In the genomic region with DNA sequence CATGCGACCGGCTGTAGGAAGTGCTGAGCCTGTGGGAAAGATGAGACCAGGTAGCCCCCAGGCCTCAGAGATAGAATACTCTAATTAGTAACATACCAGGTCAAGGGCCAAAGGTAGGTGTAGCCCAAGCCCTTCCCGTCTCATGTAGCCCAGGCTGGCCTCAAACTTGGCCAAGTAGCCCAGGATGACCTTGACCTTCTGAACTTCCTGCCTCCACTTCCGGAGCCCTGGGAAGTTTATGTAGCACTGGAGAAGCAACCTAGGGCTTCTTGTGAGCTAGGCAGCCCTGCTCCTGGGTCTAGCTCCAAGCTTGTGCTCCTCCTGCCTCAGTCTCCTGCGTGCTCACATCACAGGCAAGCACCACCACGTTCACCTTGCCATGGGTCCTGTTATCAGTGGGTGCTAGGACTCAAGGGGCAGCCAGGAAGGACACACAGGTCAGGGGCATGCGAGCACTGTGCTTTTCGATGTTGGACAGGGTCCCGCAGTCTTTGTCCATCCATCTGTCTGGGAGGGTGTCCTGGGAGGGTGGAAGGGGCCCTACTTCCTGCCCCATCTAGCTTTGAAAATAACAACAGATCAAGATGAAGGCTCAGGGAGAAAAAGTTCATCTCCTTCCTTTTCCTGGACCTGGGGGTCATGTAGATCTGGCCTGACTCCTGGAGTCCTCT, we compare ENCODE assay signal across 8 mouse cellular contexts. TPM values are rescaled to one million over a fixed set of nuclear protein-coding genes. Genes with fewer than 3 reads are reported as not detected.
DNase-seq lines count a peak whose midpoint lies in the region; ATAC-seq lines count a peak whose summit lies in the region.
"Had no signal": no experiment of that assay in that cellular context is flagged by ENCODE, and none has a peak within 500 bp of the region (broad histone marks: within the 10 kb centered on the region; RNA-seq: fewer than 3 reads in every experiment).

No protein-coding gene starts in this region.

- H3K27me3 ChIP-seq in megakaryocyte, embryonic 14.5 days (replicated peaks): no peaks in the 10 kb centered on the region
- no peaks in the 10 kb centered on the region for H3K27me3 ChIP-seq in forebrain, embryonic 11.5 days (ENCODE audit: control insufficient read depth, insufficient read depth, low read length)
- H3K27me3 ChIP-seq in limb, embryonic 11.5 days (ENCODE audit: control insufficient read depth, insufficient read depth, low read length): no peaks in the 10 kb centered on the region
- no peaks in the 10 kb centered on the region for H3K27me3 ChIP-seq in stomach, embryonic 15.5 days (replicated peaks)

- ATAC-seq in megakaryocyte, adult 5-6 weeks (ENCODE audit: poor library complexity, severe bottlenecking): no peak
- ATAC-seq in forebrain, embryonic 11.5 days (replicated peaks; ENCODE audit: low FRiP score): no peak
- ATAC-seq in limb, embryonic 11.5 days (ENCODE audit: insufficient number of reproducible peaks, low FRiP score, low TSS enrichment, low read depth): no peak
- no peak for ATAC-seq in stomach, embryonic 15.5 days (ENCODE audit: insufficient read depth, low FRiP score, low read depth)

- peaks cover 25% of the 10 kb centered on the region for H3K9me3 ChIP-seq in megakaryocyte, embryonic 14.5 days
- H3K9me3 ChIP-seq in forebrain, embryonic 11.5 days (ENCODE audit: control insufficient read depth, low read length): no peaks in the 10 kb centered on the region
- no peaks in the 10 kb centered on the region for H3K9me3 ChIP-seq in limb, embryonic 11.5 days (ENCODE audit: control insufficient read depth, low read length)
- H3K9me3 ChIP-seq in stomach, embryonic 15.5 days: no peaks in the 10 kb centered on the region

- WGBS in forebrain, embryonic 11.5 days: 88% methylated on average over 9 of the region's 9 CpGs
- 84% methylated on average over 9 of the region's 9 CpGs for WGBS in limb, embryonic 11.5 days
- WGBS in stomach, embryonic 15.5 days: 60% methylated on average over 9 of the region's 9 CpGs

- no peak for DNase-seq in forebrain, embryonic 11.5 days (ENCODE audit: low spot score)
- no peak for DNase-seq in limb, embryonic 11.5 days (ENCODE audit: low spot score)
- DNase-seq in embryo, embryonic 10 days (ENCODE audit: low spot score): no peak
- no peak for DNase-seq in layer of hippocampus, adult 9-10 months (ENCODE audit: low spot score)

- peak overlapping the region; percentile 98 for H3K4me3 ChIP-seq in megakaryocyte, embryonic 14.5 days (replicated peaks)
- peak overlapping the region; percentile 48 for H3K4me3 ChIP-seq in forebrain, embryonic 11.5 days (ENCODE audit: low read depth, low read length)
- H3K4me3 ChIP-seq in limb, embryonic 11.5 days (ENCODE audit: low read depth, low read length): peak overlapping the region; percentile 49; the same call in 1 of the 2 replicates
- H3K4me3 ChIP-seq in stomach, embryonic 15.5 days (replicated peaks): peak overlapping the region; percentile 68

- H3K4me2 ChIP-seq in forebrain, embryonic 11.5 days (ENCODE audit: low read depth, low read length, severe bottlenecking): peak overlapping the region; percentile 53
- H3K4me2 ChIP-seq in limb, embryonic 11.5 days (ENCODE audit: low read depth, severe bottlenecking): peak overlapping the region; percentile 47
- peak overlapping the region; percentile 79 for H3K4me2 ChIP-seq in stomach, embryonic 15.5 days

- H3K27ac ChIP-seq in forebrain, embryonic 11.5 days (ENCODE audit: low read depth, low read length): no peak overlapping the region
- H3K27ac ChIP-seq in limb, embryonic 11.5 days (replicated peaks; ENCODE audit: low read depth, low read length): no peak overlapping the region
- H3K27ac ChIP-seq in stomach, embryonic 15.5 days: no peak overlapping the region; the same call in 1 of the 2 replicates

- H3K36me3 ChIP-seq in megakaryocyte, embryonic 14.5 days (replicated peaks; ENCODE audit: low read length): peaks cover 51% of the 10 kb centered on the region
- H3K36me3 ChIP-seq in forebrain, embryonic 11.5 days (ENCODE audit: control insufficient read depth, insufficient read depth, low read length): no peaks in the 10 kb centered on the region; the same call in 1 of the 2 replicates
- peaks cover 12% of the 10 kb centered on the region for H3K36me3 ChIP-seq in limb, embryonic 11.5 days (ENCODE audit: control insufficient read depth, insufficient read depth, low read length)
- peaks cover 22% of the 10 kb centered on the region for H3K36me3 ChIP-seq in stomach, embryonic 15.5 days

- peaks cover 34% of the 10 kb centered on the region for H3K4me1 ChIP-seq in megakaryocyte, embryonic 14.5 days
- peaks cover 6% of the 10 kb centered on the region for H3K4me1 ChIP-seq in forebrain, embryonic 11.5 days (replicated peaks; ENCODE audit: control insufficient read depth, insufficient read depth, low read length)
- H3K4me1 ChIP-seq in limb, embryonic 11.5 days (ENCODE audit: control insufficient read depth, insufficient read depth, low read length): peaks cover 6% of the 10 kb centered on the region; the same call in 1 of the 2 replicates
- H3K4me1 ChIP-seq in stomach, embryonic 15.5 days: peaks cover 14% of the 10 kb centered on the region; the same call in 1 of the 2 replicates

- peak overlapping the region; percentile 73; the same call in 1 of the 2 replicates for H3K9ac ChIP-seq in forebrain, embryonic 11.5 days (ENCODE audit: low read length)
- peak overlapping the region; percentile 28; the same call in 1 of the 2 replicates for H3K9ac ChIP-seq in limb, embryonic 11.5 days (ENCODE audit: low read length)
- H3K9ac ChIP-seq in stomach, embryonic 15.5 days: peak overlapping the region; percentile 48; the same call in 1 of the 2 replicates

RNA-seq across cellular contexts. Expression of gene Trim56, which starts 1.0 kb away (rescaled TPM):
- 2.1 and 3.8 TPM in 2 replicates for polyA plus RNA-seq in megakaryocyte, embryonic 14.5 days (2012; ENCODE audit: insufficient read depth, low replicate concordance)
- total RNA-seq in megakaryocyte, adult 5-6 weeks (2015): 12.4 and 13.5 TPM in 2 replicates
- 28.7 and 32.4 TPM in 2 replicates for total RNA-seq in megakaryocyte, adult 5-6 weeks (2017)
- 6.2 and 7.6 TPM in 2 replicates for polyA plus RNA-seq in forebrain, embryonic 11.5 days (2014; fragmentation: Nextera tagmentation; extraction: Ambion mirVana)
- 8.2 and 9.1 TPM in 2 replicates for polyA plus RNA-seq in limb, embryonic 11.5 days (2014; fragmentation: Nextera tagmentation; extraction: Ambion mirVana)
- polyA plus RNA-seq in stomach, embryonic 15.5 days (2015; fragmentation: Nextera tagmentation; extraction: Ambion mirVana): 9.7 and 10.2 TPM in 2 replicates

RNA-seq across cellular contexts. Expression of gene Muc3, which starts 34.1 kb away (rescaled TPM):
- polyA plus RNA-seq in megakaryocyte, embryonic 14.5 days (2012; ENCODE audit: insufficient read depth, low replicate concordance): not detected in 2 replicates
- total RNA-seq in megakaryocyte, adult 5-6 weeks (2015): not detected in 2 replicates
- total RNA-seq in megakaryocyte, adult 5-6 weeks (2017): not detected in 2 replicates
- polyA plus RNA-seq in forebrain, embryonic 11.5 days (2014; fragmentation: Nextera tagmentation; extraction: Ambion mirVana): not detected in 2 replicates
- polyA plus RNA-seq in limb, embryonic 11.5 days (2014; fragmentation: Nextera tagmentation; extraction: Ambion mirVana): not detected in 2 replicates
- polyA plus RNA-seq in stomach, embryonic 15.5 days (2015; fragmentation: Nextera tagmentation; extraction: Ambion mirVana): 0.54 and 1.9 TPM in 2 replicates
- total RNA-seq: left cerebral cortex, postnatal 25 days had no signal

RNA-seq across cellular contexts. Expression of gene Serpine1, which starts 43.0 kb away (rescaled TPM):
- 0.17 TPM in 1 of 2 replicates, not detected in the other for polyA plus RNA-seq in megakaryocyte, embryonic 14.5 days (2012; ENCODE audit: insufficient read depth, low replicate concordance)
- total RNA-seq in megakaryocyte, adult 5-6 weeks (2015): not detected in 2 replicates
- total RNA-seq in megakaryocyte, adult 5-6 weeks (2017): not detected in 2 replicates
- polyA plus RNA-seq in forebrain, embryonic 11.5 days (2014; fragmentation: Nextera tagmentation; extraction: Ambion mirVana): 0.20 TPM in 1 of 2 replicates, not detected in the other
- 0.16 and 0.52 TPM in 2 replicates for polyA plus RNA-seq in limb, embryonic 11.5 days (2014; fragmentation: Nextera tagmentation; extraction: Ambion mirVana)
- 0.12 and 0.35 TPM in 2 replicates for polyA plus RNA-seq in stomach, embryonic 15.5 days (2015; fragmentation: Nextera tagmentation; extraction: Ambion mirVana)

Comparison
In these comparisons a context has a peak if more than half of its experiments do, and no peak if none do; other contexts are left out.
1. H3K4me3 ChIP-seq: peak in every context shown above with its lines; median percentile 98 in megakaryocyte, embryonic 14.5 days; 68 in stomach, embryonic 15.5 days; 49 in limb, embryonic 11.5 days; 48 in forebrain, embryonic 11.5 days.